Mouse (Mus musculus): Measurements from ENCODE around the gene Olah. TPM values are rescaled to one million over a fixed set of nuclear protein-coding genes. Genes with fewer than 3 reads are reported as not detected.
"Not testable (repeated sequence)": the region's sequence is repeated elsewhere in the genome, so short reads cannot be mapped to it uniquely, and the experiment has no call there.

Olah gene
- polyA plus RNA-seq (2015; fragmentation: Nextera tagmentation; extraction: Ambion mirVana) = not detected in 2 replicates

DNA sequence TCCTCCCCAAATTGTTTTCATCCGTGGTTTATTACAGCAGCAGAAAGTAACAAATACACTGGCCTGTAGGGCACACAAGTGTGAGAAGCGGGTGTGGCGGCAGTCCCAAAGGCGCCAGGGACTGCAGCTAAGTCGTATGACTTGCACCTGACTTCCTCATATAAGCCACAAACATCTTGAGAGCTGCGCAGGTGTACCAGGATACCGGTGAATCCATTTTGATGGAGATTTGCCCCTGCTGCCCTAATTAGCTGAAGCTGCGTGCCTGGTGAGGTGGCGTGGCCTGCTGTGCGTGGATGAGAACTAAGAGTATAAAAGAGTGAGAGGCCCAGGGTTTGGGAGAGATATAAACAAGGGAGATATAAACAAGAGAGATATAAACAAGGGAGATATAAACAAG lies at the start of gene Olah:
Gene Olah, minus strand, starts transcription at position 101 of the 400 bp plus-strand sequence.
- not testable (repeated sequence) for ATAC-seq (ENCODE audit: insufficient read depth); H3K36me3 ChIP-seq (replicated peaks); H3K9ac ChIP-seq; H3K27ac ChIP-seq (replicated peaks); H3K9me3 ChIP-seq (replicated peaks); H3K4me2 ChIP-seq; H3K27me3 ChIP-seq; H3K4me3 ChIP-seq (replicated peaks); H3K4me1 ChIP-seq (replicated peaks)
- 58% methylated on average over 10 of the region's 10 CpGs for WGBS (ENCODE audit: insufficient replicate concordance)

DNA sequence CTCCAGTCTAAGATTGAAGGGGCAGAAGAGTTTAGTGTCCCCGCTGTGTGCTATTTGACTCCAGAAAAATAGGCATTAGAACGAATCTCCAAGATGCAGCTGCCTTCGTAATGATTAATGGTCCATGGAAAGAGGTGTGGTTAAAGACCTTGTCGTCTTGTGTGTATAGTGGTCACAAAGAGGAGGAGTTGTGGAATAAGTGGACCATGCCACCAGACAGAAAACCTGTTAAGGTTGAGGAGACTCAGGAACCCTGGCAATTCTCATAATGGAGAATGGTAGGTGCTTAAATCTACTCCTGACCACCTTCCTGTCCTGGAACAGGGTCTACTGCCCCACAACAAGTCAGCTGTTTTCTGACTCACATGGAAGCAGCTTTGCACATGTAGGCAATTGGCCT lies 49.0 kb upstream of the Olah start:
- Histone ChIP-seq H3K27ac (replicated peaks) (no peak overlapping the region), H3K9ac (no peak overlapping the region), H3K4me1 (replicated peaks) (no peaks in the 10 kb centered on the region), H3K4me2 (no peak overlapping the region), H3K4me3 (replicated peaks) (no peak overlapping the region), H3K27me3 (no peaks in the 10 kb centered on the region), H3K36me3 (replicated peaks) (peaks cover 53% of the 10 kb centered on the region), H3K9me3 (replicated peaks) (no peaks in the 10 kb centered on the region)
- 72% methylated on average over 4 of the region's 4 CpGs for WGBS (ENCODE audit: insufficient replicate concordance)
- ATAC-seq (ENCODE audit: insufficient read depth) = no peak

DNA sequence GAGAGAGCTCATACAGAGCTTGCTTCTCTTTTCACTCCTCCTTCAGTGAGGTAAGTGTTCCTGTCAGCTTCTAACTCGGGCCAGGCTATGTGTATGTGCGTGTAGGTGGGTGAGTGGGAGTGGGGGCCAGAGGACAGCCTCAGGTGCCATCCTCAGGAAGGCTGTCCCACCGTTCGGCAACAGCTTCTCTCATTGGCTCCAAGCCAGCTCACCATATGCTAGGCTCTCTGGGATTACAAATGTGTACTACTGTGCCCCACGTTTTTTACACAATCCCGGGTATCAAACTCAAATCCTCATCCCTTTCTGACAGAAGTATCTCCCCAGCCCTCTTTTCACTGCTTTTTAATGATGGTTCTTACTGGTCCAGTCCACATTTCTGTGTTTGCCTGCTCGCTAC lies 47.2 kb upstream of the Olah start:
- no peak for ATAC-seq (ENCODE audit: insufficient read depth)
- WGBS (ENCODE audit: insufficient replicate concordance) = 70% methylated on average over 7 of the region's 7 CpGs
- H3K36me3 ChIP-seq (replicated peaks) = peaks cover 48% of the 10 kb centered on the region

DNA sequence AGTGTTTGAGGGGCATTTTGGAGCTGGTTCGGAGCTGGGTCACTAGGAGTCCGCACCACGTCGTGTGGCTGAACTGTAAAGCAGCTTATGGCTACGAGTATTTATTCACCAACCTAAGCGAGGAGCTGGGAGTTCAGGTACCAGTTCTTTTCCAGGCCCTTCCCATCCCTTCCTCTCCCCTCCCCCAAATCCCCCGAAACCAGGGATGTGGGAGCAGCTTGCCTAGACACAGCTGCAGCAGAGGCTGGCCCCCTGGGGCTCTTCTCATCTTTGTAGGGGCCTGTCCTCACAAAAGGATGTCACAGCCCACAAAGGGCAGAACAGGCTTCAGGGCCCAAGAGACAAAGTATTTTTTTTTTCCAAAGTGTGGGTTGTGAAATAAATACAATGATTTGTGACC lies 40.9 kb upstream of the Olah start:
- no peaks in the 10 kb centered on the region for H3K27me3 ChIP-seq
- H3K9ac ChIP-seq = no peak overlapping the region
- no peaks in the 10 kb centered on the region for H3K9me3 ChIP-seq (replicated peaks)
- peaks cover 31% of the 10 kb centered on the region for H3K36me3 ChIP-seq (replicated peaks)
- H3K4me3 ChIP-seq (replicated peaks) = no peak overlapping the region
- ATAC-seq (ENCODE audit: insufficient read depth) = no peak
- no peaks in the 10 kb centered on the region for H3K4me1 ChIP-seq (replicated peaks)
- no peak overlapping the region for H3K4me2 ChIP-seq
- 69% methylated on average over 7 of the region's 7 CpGs for WGBS (ENCODE audit: insufficient replicate concordance)
- H3K27ac ChIP-seq (replicated peaks) = no peak overlapping the region

More for the DNA sequence above, 47.2 kb upstream of the Olah start:
- Histone ChIP-seq H3K27me3 (no peaks in the 10 kb centered on the region), H3K27ac (replicated peaks) (no peak overlapping the region), H3K4me2 (no peak overlapping the region), H3K9me3 (replicated peaks) (no peaks in the 10 kb centered on the region), H3K4me3 (replicated peaks) (no peak overlapping the region), H3K9ac (no peak overlapping the region), H3K4me1 (replicated peaks) (no peaks in the 10 kb centered on the region)

DNA sequence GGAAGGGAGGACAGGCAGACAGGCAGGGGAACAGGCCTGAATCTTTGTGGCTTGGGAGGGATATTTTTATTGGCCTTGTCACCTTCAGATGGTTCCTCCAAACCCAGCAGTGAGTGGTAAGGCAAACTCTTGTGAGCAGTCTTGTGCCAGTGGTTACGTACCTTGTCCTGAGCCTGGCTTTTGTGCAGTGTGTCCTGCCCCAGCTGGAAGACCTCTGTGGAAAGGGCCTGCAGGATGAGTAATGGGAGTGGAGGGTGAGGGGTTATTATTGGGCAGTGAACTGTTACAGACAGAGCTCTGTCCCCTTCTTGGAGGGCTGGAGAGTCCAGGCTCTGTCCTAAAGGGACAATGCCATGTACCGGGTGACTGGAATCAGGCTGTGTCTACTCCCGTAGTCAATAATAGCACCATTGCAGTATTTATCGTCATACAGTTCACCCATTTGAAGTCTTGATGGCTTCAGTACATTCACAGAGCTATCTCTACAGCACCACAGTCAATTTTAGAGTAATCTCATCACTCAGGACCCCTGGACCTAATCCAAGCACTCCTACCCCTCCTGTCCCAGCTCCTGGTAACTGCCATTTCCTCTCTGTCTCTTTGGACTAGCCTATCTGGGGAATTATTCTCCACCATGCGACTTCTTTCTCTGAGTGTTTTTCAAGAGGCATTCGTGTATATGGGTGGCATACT lies 38.5 kb upstream of the Olah start:
- H3K27me3 ChIP-seq = no peaks in the 10 kb centered on the region
- H3K27ac ChIP-seq (replicated peaks) = no peak overlapping the region
- H3K4me1 ChIP-seq (replicated peaks) = no peaks in the 10 kb centered on the region
- no peaks in the 10 kb centered on the region for H3K9me3 ChIP-seq (replicated peaks)
- no peak overlapping the region for H3K4me3 ChIP-seq (replicated peaks)
- 71% methylated on average over 6 of the region's 6 CpGs for whole genome bisulfite sequencing (ENCODE audit: insufficient replicate concordance)
- ATAC-seq (ENCODE audit: insufficient read depth) = no peak
- no peak overlapping the region for H3K9ac ChIP-seq
- H3K4me2 ChIP-seq = no peak overlapping the region
- peaks cover 17% of the 10 kb centered on the region for H3K36me3 ChIP-seq (replicated peaks)

DNA sequence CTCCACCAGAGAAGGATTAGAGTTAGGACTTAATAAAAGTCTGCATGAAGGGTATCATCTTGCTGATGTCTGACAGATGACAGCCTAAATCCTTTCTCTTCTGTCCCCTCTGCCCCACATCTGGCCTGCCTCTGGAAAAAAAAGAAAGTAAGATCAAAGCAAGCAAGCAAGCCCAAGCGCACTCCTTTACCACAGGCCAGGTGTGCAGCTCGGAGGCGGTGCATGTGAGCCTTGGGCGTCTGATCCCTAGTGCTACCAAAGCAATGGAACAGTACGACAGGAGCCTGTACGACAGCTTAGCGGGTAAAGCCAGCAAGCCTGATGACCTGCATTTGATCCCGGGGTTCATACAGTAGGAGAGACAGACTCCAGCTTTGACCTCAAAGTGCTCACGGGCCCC lies 33.9 kb upstream of the Olah start:
- Histone ChIP-seq H3K4me3 (replicated peaks) (no peak overlapping the region), H3K36me3 (replicated peaks) (peaks cover 12% of the 10 kb centered on the region), H3K9ac (no peak overlapping the region), H3K27me3 (no peaks in the 10 kb centered on the region), H3K4me2 (no peak overlapping the region), H3K9me3 (replicated peaks) (no peaks in the 10 kb centered on the region), H3K27ac (replicated peaks) (no peak overlapping the region), H3K4me1 (replicated peaks) (no peaks in the 10 kb centered on the region)
- 86% methylated on average over 9 of the region's 9 CpGs for WGBS (ENCODE audit: insufficient replicate concordance)
- ATAC-seq (ENCODE audit: insufficient read depth) = no peak

DNA sequence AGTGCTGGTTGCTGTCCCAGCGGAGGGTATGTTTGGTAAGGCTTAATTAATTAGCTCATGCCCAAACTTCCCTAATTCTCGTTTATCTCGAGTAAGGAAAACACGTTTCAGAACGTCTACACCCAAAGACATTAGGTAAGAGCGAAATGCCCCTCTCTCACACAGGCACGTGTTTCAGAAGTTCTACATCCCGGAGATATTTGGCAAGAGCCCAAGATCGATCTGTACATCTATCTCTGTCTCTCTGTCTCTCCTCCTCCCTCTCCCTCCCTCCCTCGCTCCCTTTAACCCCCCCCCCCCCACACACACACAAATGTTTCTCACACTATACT lies 27.5 kb upstream of the Olah start:
- Histone ChIP-seq H3K4me2 (peak overlapping the region; percentile 85), H3K27ac (replicated peaks) (peak overlapping the region; percentile 55), H3K4me3 (replicated peaks) (peak overlapping the region; percentile 87), H3K4me1 (replicated peaks) (peaks cover 24% of the 10 kb centered on the region), H3K9me3 (replicated peaks) (no peaks in the 10 kb centered on the region), H3K9ac (peak overlapping the region; percentile 82), H3K36me3 (replicated peaks) (peaks cover under 1% of the 10 kb centered on the region; the same call in 1 of the 2 replicates), H3K27me3 (no peaks in the 10 kb centered on the region)
- ATAC-seq (ENCODE audit: insufficient read depth) = 0 out of 2 replicates have a peak, but pooled peaks have one; percentile 1
- WGBS (ENCODE audit: insufficient replicate concordance) = under 1% methylated on average over 10 of the region's 10 CpGs

DNA sequence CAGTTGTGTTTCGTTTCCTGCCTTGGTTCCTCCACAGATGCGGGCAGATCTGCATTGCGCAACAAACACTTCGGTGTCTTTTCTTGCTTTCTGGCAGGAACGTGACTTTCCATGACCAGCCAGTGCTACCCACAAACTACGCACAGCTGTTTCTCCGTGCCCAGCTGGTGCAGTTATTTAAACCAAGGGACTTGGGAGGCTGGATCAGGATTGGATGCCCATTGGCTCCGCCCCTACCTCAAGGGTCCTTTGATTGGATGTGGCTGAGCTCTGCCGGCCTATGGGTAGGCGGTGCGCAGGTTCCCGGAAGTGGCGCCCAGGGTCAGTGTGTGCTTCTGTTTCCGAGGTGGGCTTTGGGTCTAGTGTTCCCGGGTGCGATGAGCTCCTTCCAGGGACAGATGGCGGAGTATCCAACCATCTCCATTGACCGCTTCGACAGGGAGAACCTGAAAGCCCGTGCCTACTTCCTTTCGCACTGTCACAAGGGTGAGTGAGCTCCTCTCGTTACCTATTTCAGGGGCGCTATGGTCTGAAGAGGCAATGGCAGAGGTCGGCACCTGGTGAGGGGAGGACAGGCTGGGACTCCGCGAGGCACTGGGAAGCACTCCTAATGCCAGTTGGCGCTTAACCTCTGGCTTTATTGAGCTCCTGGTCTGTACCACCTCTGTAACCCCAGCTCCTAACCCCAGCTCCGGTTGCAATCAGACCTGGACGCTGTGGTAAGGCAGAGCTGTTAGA lies 27.0 kb upstream of the Olah start, which contains the start of gene Dclre1c:
Gene Dclre1c, plus strand, starts transcription at position 291 of the 738 bp plus-strand sequence.
- Histone ChIP-seq H3K27ac (replicated peaks) (peak within 1 kb of the TSS; percentile 55), H3K36me3 (replicated peaks) (no peaks in the 10 kb centered on the region; the same call in 1 of the 2 replicates), H3K9ac (peak within 1 kb of the TSS; percentile 82), H3K27me3 (no peaks in the 10 kb centered on the region), H3K4me2 (peak within 1 kb of the TSS; percentile 85), H3K9me3 (replicated peaks) (no peaks in the 10 kb centered on the region), H3K4me3 (replicated peaks) (peak within 1 kb of the TSS; percentile 87), H3K4me1 (replicated peaks) (peaks cover 28% of the 10 kb centered on the region)
- WGBS (ENCODE audit: insufficient replicate concordance) = under 1% methylated on average over 29 of the region's 29 CpGs
- peak; percentile 99 for ATAC-seq (ENCODE audit: insufficient read depth)

DNA sequence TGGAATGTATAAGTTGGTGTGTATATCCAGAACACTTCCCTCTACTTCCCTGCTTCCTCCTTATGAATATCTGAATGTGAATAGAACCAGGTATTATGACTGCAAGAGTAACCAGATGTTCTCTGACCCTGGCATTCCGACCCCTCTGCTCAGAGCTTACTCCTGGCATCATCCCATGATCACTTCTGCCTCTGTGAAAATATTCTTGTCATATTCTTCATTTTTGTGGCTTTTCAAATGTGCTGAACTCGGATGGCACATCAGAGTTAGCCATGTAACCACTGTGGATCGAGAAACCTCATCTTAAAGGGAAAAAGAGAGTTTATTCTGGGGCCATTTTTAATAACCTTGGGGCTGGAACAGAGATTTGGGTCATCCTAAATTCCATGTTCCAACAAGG lies 25.5 kb upstream of the Olah start, which contains the start of gene Meig1:
Gene Meig1, minus strand, starts transcription at position 101 of the 400 bp plus-strand sequence.
- H3K9ac ChIP-seq = peak within 1 kb of the TSS; percentile 82
- no peaks in the 10 kb centered on the region for H3K36me3 ChIP-seq (replicated peaks)
- ATAC-seq (ENCODE audit: insufficient read depth) = no peak
- H3K27me3 ChIP-seq = peaks cover 12% of the 10 kb centered on the region
- peak within 1 kb of the TSS; percentile 85 for H3K4me2 ChIP-seq
- H3K4me3 ChIP-seq (replicated peaks) = peak within 1 kb of the TSS; percentile 87
- peak within 1 kb of the TSS; percentile 55 for H3K27ac ChIP-seq (replicated peaks)
- peaks cover 34% of the 10 kb centered on the region for H3K4me1 ChIP-seq (replicated peaks)
- 62% methylated on average over 3 of the region's 3 CpGs for WGBS (ENCODE audit: insufficient replicate concordance)
- no peaks in the 10 kb centered on the region for H3K9me3 ChIP-seq (replicated peaks)

DNA sequence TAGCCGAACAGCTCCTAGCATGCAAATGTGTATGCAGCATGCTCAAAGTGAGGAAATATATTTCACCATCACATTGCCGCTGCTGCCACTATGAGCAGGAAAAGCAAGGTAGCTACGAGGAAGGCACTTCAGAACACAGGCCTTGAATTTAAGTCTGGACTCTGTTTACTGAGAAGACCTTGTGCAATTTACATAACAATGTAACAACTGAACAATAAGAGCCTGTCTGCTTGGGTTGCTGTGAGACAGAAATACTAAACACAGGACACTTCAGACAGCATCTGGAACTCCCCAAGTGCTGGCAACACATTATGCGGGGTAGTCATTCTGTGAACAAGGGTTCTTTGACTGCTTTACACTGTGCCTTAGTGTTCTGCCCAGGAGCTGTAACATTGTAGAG lies 23.1 kb upstream of the Olah start:
- H3K27ac ChIP-seq (replicated peaks) = no peak overlapping the region
- no peaks in the 10 kb centered on the region for H3K36me3 ChIP-seq (replicated peaks)
- 74% methylated on average over 4 of the region's 4 CpGs for WGBS (ENCODE audit: insufficient replicate concordance)
- H3K9me3 ChIP-seq (replicated peaks) = no peaks in the 10 kb centered on the region
- H3K27me3 ChIP-seq = peaks cover 24% of the 10 kb centered on the region
- H3K4me2 ChIP-seq = no peak overlapping the region
- H3K4me3 ChIP-seq (replicated peaks) = no peak overlapping the region
- no peak overlapping the region for H3K9ac ChIP-seq
- peaks cover 31% of the 10 kb centered on the region for H3K4me1 ChIP-seq (replicated peaks)
- no peak for ATAC-seq (ENCODE audit: insufficient read depth)

DNA sequence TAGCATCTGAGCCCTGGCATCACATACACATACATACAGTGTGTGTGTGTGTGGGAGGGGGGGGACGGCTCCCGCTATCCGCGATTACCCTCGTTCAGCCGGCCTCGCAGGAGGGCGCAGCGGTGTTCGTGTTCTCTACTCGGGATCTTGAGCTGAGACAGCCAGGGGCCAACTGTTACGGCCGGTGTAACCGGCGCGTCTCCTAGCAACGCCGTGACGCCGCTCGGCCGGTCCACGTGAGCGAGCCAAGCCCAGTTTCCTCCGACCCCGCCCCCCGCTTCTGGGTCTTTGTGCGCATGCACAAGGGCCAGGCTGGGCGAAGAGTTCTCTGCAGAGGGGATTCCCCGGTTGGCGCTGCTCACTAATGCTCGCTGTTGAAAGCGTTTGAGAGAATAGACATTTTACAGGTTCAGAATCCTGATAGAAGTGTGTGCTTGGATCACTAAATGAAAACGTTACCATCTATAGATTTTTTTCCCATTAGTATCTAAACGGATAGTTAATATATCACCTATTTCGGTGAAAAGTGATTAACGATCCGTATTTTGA lies 21.9 kb upstream of the Olah start:
- peak overlapping the region; percentile 59 for H3K4me3 ChIP-seq (replicated peaks)
- H3K4me2 ChIP-seq = peak overlapping the region; percentile 86
- H3K4me1 ChIP-seq (replicated peaks) = peaks cover 21% of the 10 kb centered on the region
- 1% methylated on average over 38 of the region's 38 CpGs for WGBS (ENCODE audit: insufficient replicate concordance)
- no peaks in the 10 kb centered on the region for H3K9me3 ChIP-seq (replicated peaks)
- no peak overlapping the region for H3K27ac ChIP-seq (replicated peaks)
- ATAC-seq (ENCODE audit: insufficient read depth) = peak; percentile 76
- H3K9ac ChIP-seq = peak overlapping the region; percentile 35; the same call in 1 of the 2 replicates
- H3K27me3 ChIP-seq = peaks cover 24% of the 10 kb centered on the region
- H3K36me3 ChIP-seq (replicated peaks) = no peaks in the 10 kb centered on the region
